Mouse (Mus musculus) urinary bladder, adult 2 months (tissue): ENCODE measurements around the gene Tmf1. TPM values are rescaled to one million over a fixed set of nuclear protein-coding genes. Genes with fewer than 3 reads are reported as not detected.

Experiments
- DNase-seq: peaks from one replicate; pipeline ENCODE4 v3.0.0; 2022; ENCODE audit warnings: low spot score
- polyA plus RNA-seq: library from polyadenylated mRNA; depleted of rRNA; stranded (reverse); fragments of >200 nt; gene quantifications from 2 replicates; pipeline ENCODE4 v1.2.3, GENCODE M21; 2012; rRNA removed

Tmf1 gene
- polyA plus RNA-seq, 1 experiment, result 4.2 TPM

- no peak for DNase-seq
These were observed 72.1 kb downstream of the Tmf1 start for GRCm38 (mm10) chr6:97106777-97107176.

- no peak for DNase-seq
These were observed 72.8 kb downstream of the Tmf1 start for GRCm38 (mm10) chr6:97106106-97106505.

- DNase-seq, result no peak
These were observed 74.6 kb downstream of the Tmf1 start for GRCm38 (mm10) chr6:97104264-97104852.

Other genes starting within 250 kb of the Tmf1 start
- gene Fam19a4, start 118.7 kb downstream of the Tmf1 start, polyA plus RNA-seq, result not detected in 2 replicates
- 23.8 and 27.2 TPM in 2 replicates for gene Eogt, start 29.9 kb downstream of the Tmf1 start, polyA plus RNA-seq
- 41.8 and 52.7 TPM in 2 replicates for gene Uba3, start 26.5 kb upstream of the Tmf1 start, polyA plus RNA-seq
- gene Arl6ip5, start 31.6 kb upstream of the Tmf1 start, polyA plus RNA-seq, result 159 and 162 TPM in 2 replicates
- gene Lmod3, start 73.6 kb upstream of the Tmf1 start, polyA plus RNA-seq, result 0.06 and 0.18 TPM in 2 replicates